Mouse (Mus musculus) R1 (cell line): ENCODE data around the gene Rpgrip1l.

Source experiments
- DNase-seq: peaks from one replicate; pipeline ENCODE4 v3.0.0-alpha.2; 2018; ENCODE audit warnings: low read depth, low spot score

The Rpgrip1l gene

GRCm38 (mm10) chr8:91312835-91313832 is at the start of gene Rpgrip1l, which contains the start of gene Fto:
Gene Rpgrip1l, minus strand, starts transcription at chr8:91313262.
Gene Fto, plus strand, starts transcription at chr8:91313525.
- DNase-seq = peak; percentile 100

- DNase-seq = no peak
Observed at GRCm38 (mm10) chr8:91360644-91361357, 47.7 kb upstream of the Rpgrip1l start.

- DNase-seq = no peak
Observed at GRCm38 (mm10) chr8:91359511-91359910, 46.4 kb upstream of the Rpgrip1l start.

- DNase-seq = no peak
Observed at GRCm38 (mm10) chr8:91358016-91358415, 45.0 kb upstream of the Rpgrip1l start.

- DNase-seq = no peak
Observed at GRCm38 (mm10) chr8:91357493-91358014, 44.5 kb upstream of the Rpgrip1l start.

GRCm38 (mm10) chr8:91355956-91356699 is 43.1 kb upstream of the Rpgrip1l start:
- no peak for DNase-seq

GRCm38 (mm10) chr8:91355301-91355905 is 42.3 kb upstream of the Rpgrip1l start:
- no peak for DNase-seq

GRCm38 (mm10) chr8:91353907-91354306 is 40.8 kb upstream of the Rpgrip1l start:
- no peak for DNase-seq

GRCm38 (mm10) chr8:91353062-91353461 is 40.0 kb upstream of the Rpgrip1l start:
- peak; percentile 48 for DNase-seq

GRCm38 (mm10) chr8:91352598-91352997 is 39.5 kb upstream of the Rpgrip1l start:
- DNase-seq = no peak

- no peak for DNase-seq
Observed at GRCm38 (mm10) chr8:91350628-91351027, 37.6 kb upstream of the Rpgrip1l start.

- no peak for DNase-seq
Observed at GRCm38 (mm10) chr8:91349816-91350215, 36.8 kb upstream of the Rpgrip1l start.

GRCm38 (mm10) chr8:91347595-91347994 is 34.5 kb upstream of the Rpgrip1l start:
- no peak for DNase-seq

GRCm38 (mm10) chr8:91347146-91347545 is 34.1 kb upstream of the Rpgrip1l start:
- DNase-seq = peak; percentile 52

- DNase-seq = no peak
Observed at GRCm38 (mm10) chr8:91344659-91345058, 31.6 kb upstream of the Rpgrip1l start.

- no peak for DNase-seq
Observed at GRCm38 (mm10) chr8:91342798-91343197, 29.7 kb upstream of the Rpgrip1l start.

- DNase-seq = no peak
Observed at GRCm38 (mm10) chr8:91342196-91342595, 29.1 kb upstream of the Rpgrip1l start.

- DNase-seq = no peak
Observed at GRCm38 (mm10) chr8:91340746-91341145, 27.7 kb upstream of the Rpgrip1l start.

GRCm38 (mm10) chr8:91339651-91340050 is 26.6 kb upstream of the Rpgrip1l start:
- no peak for DNase-seq

- no peak for DNase-seq
Observed at GRCm38 (mm10) chr8:91338389-91339154, 25.5 kb upstream of the Rpgrip1l start.
